ENCODE assay signal across 8 mouse cellular contexts in the genomic region with DNA sequence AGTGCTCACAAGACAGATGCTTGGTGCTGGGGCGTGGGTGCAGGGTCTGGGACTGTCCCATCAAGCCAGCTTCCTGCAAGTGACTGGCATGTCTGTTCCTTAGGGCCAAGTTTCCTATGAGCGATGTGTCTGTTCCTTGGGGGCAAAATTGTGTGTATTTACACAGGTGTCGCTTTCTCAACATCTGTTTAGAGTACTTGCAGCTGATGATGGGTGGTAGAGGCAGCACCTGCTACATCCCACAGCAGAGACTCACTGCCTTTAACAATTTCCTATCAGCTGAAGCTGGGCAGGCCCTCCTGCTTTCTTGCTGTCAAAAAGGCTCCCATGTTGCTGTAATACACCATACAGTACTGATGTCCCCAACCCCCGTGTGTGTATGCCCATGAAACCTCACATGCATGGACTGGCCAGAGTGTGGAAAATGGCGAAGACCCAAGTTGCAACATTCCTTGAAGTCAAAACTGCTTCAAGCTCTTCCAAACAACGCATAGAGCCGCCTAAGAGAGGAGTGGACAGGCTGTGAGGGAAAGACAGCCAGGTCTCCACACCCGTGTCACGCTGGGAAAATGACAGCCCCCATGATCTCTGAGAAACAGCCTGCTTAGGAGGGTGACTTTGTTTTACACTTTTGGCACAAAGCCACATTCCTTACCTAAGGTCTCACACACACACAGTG. TPM values are rescaled to one million over a fixed set of nuclear protein-coding genes. Genes with fewer than 3 reads are reported as not detected.
DNase-seq lines count a peak whose midpoint lies in the region; ATAC-seq lines count a peak whose summit lies in the region.

No protein-coding gene starts in this region.

- H3K4me2 ChIP-seq in kidney, embryonic 14.5 days (replicated peaks; ENCODE audit: low read depth, low read length), result peak overlapping the region; percentile 75
- H3K4me2 ChIP-seq in embryonic facial prominence, embryonic 11.5 days (ENCODE audit: low read depth, low read length), result peak overlapping the region; percentile 74
- H3K4me2 ChIP-seq in midbrain, embryonic 11.5 days, result peak overlapping the region; percentile 56

- H3K9ac ChIP-seq in kidney, embryonic 14.5 days (ENCODE audit: low read depth, low read length), result peak overlapping the region; percentile 62; the same call in 1 of the 2 replicates
- peak overlapping the region; percentile 68 for H3K9ac ChIP-seq in embryonic facial prominence, embryonic 11.5 days (replicated peaks; ENCODE audit: low read length)
- H3K9ac ChIP-seq in midbrain, embryonic 11.5 days (ENCODE audit: low read length), result peak overlapping the region; percentile 66

- peak overlapping the region; percentile 86; the same call in 1 of the 2 replicates for H3K27ac ChIP-seq in kidney, embryonic 14.5 days (ENCODE audit: low read depth, low read length)
- peak overlapping the region; percentile 84 for H3K27ac ChIP-seq in embryonic facial prominence, embryonic 11.5 days (replicated peaks; ENCODE audit: low read depth, low read length)
- peak overlapping the region; percentile 80 for H3K27ac ChIP-seq in midbrain, embryonic 11.5 days (ENCODE audit: low read depth, low read length)

- peaks cover 25% of the 10 kb centered on the region for H3K4me1 ChIP-seq in kidney, embryonic 14.5 days (ENCODE audit: control insufficient read depth, insufficient read depth, low read length)
- peaks cover 2% of the 10 kb centered on the region for H3K4me1 ChIP-seq in embryonic facial prominence, embryonic 11.5 days (ENCODE audit: control insufficient read depth, insufficient read depth, low read length)
- H3K4me1 ChIP-seq in midbrain, embryonic 11.5 days (ENCODE audit: control insufficient read depth, insufficient read depth, low read length), result peaks cover 25% of the 10 kb centered on the region

- H3K36me3 ChIP-seq in kidney, embryonic 14.5 days (ENCODE audit: control insufficient read depth, insufficient read depth, low read length), result peaks cover 24% of the 10 kb centered on the region
- H3K36me3 ChIP-seq in embryonic facial prominence, embryonic 11.5 days (replicated peaks; ENCODE audit: control insufficient read depth, insufficient read depth, low read depth, low read length), result peaks cover 2% of the 10 kb centered on the region; the same call in 1 of the 2 replicates
- peaks cover 11% of the 10 kb centered on the region; the same call in 1 of the 2 replicates for H3K36me3 ChIP-seq in midbrain, embryonic 11.5 days (ENCODE audit: control insufficient read depth, insufficient read depth, low read length)

- no peak for DNase-seq in kidney, adult 11 months
- DNase-seq in embryonic facial prominence, embryonic 11.5 days (ENCODE audit: low spot score), result no peak
- peak; percentile 26 for DNase-seq in hindlimb bud, embryonic 11.5 days (ENCODE audit: extremely low spot score, low read depth, low spot score)
- DNase-seq in midbrain, embryonic 11.5 days (ENCODE audit: low spot score, missing footprints), result no peak
- peak; percentile 17 for DNase-seq in thymus, postnatal 25 days
- no peak for DNase-seq in gastrocnemius, postnatal 4 days (ENCODE audit: low spot score in 2 of 2)

- no peaks in the 10 kb centered on the region for H3K27me3 ChIP-seq in kidney, embryonic 14.5 days (ENCODE audit: control insufficient read depth, insufficient read depth, low read length)
- no peaks in the 10 kb centered on the region for H3K27me3 ChIP-seq in embryonic facial prominence, embryonic 11.5 days (ENCODE audit: control insufficient read depth, insufficient read depth, low read length)
- H3K27me3 ChIP-seq in midbrain, embryonic 11.5 days (ENCODE audit: control insufficient read depth, insufficient read depth, low read length), result no peaks in the 10 kb centered on the region

- WGBS in kidney, embryonic 14.5 days, result 20% methylated on average over 9 of the region's 9 CpGs
- 24% methylated on average over 9 of the region's 9 CpGs for WGBS in embryonic facial prominence, embryonic 11.5 days
- WGBS in midbrain, embryonic 11.5 days, result 29% methylated on average over 9 of the region's 9 CpGs

- peak overlapping the region; percentile 86 for H3K4me3 ChIP-seq in kidney, embryonic 14.5 days (ENCODE audit: low read length)
- peak overlapping the region; percentile 84 for H3K4me3 ChIP-seq in embryonic facial prominence, embryonic 11.5 days (ENCODE audit: low read depth, low read length)
- H3K4me3 ChIP-seq in midbrain, embryonic 11.5 days (ENCODE audit: low read depth, low read length), result peak overlapping the region; percentile 90

- no peak for ATAC-seq in kidney, embryonic 14.5 days (ENCODE audit: low FRiP score, low TSS enrichment)
- peak; percentile 7 for ATAC-seq in CD4-positive, CD25-positive, alpha-beta regulatory T cell, adult 4 months
- ATAC-seq in embryonic facial prominence, embryonic 11.5 days (replicated peaks; ENCODE audit: insufficient number of reproducible peaks, low FRiP score, low TSS enrichment, low read depth), result 0 out of 2 replicates have a peak, but pooled peaks have one; percentile 12
- ATAC-seq in midbrain, embryonic 11.5 days (ENCODE audit: low FRiP score), result no peak

- no peaks in the 10 kb centered on the region for H3K9me3 ChIP-seq in kidney, embryonic 14.5 days (ENCODE audit: control insufficient read depth, low read length)
- H3K9me3 ChIP-seq in embryonic facial prominence, embryonic 11.5 days (replicated peaks; ENCODE audit: control insufficient read depth, low read length), result no peaks in the 10 kb centered on the region
- no peaks in the 10 kb centered on the region for H3K9me3 ChIP-seq in midbrain, embryonic 11.5 days (ENCODE audit: control insufficient read depth, low read length)

RNA-seq across cellular contexts. Expression of gene Insig1, which starts 0.9 kb away (rescaled TPM):
- polyA plus RNA-seq in kidney, embryonic 14.5 days (2014; fragmentation: Nextera tagmentation; extraction: Ambion mirVana), result 40.9 and 68.4 TPM in 2 replicates
- 10 to 100 TPM; 28.0 to 32.8 TPM for polyA plus RNA-seq in CD4-positive, CD25-positive, alpha-beta regulatory T cell, adult 4 months (2017; shearing (Covaris generic))
- polyA plus RNA-seq in embryonic facial prominence, embryonic 11.5 days (2014; fragmentation: Nextera tagmentation; extraction: Ambion mirVana), result 89.2 and 95.2 TPM in 2 replicates
- 129 and 137 TPM in 2 replicates for polyA plus RNA-seq in midbrain, embryonic 11.5 days (2014; fragmentation: Nextera tagmentation; extraction: Ambion mirVana)
- 10 to 100 TPM; 42.4 to 51.0 TPM for total RNA-seq in gastrocnemius, postnatal 4 days (2021)

Comparison
In these comparisons a context has a peak if more than half of its experiments do, and no peak if none do; other contexts are left out.
1. ATAC-seq: peak in CD4-positive, CD25-positive, alpha-beta regulatory T cell, adult 4 months (single experiment) and embryonic facial prominence, embryonic 11.5 days (single experiment); none in kidney, embryonic 14.5 days (single experiment) and midbrain, embryonic 11.5 days (single experiment).
2. DNase-seq: peak in hindlimb bud, embryonic 11.5 days (single experiment) and thymus, postnatal 25 days (single experiment); none in kidney, adult 11 months (single experiment), embryonic facial prominence, embryonic 11.5 days (single experiment), midbrain, embryonic 11.5 days (single experiment) and gastrocnemius, postnatal 4 days (0 of 2).
3. Peak in every context shown above with its lines, with median percentiles within 50 percentile points of each other: H3K27ac ChIP-seq, H3K4me2 ChIP-seq, H3K4me3 ChIP-seq and H3K9ac ChIP-seq.